Mouse (Mus musculus): Measurements from ENCODE around the gene Cdkn2c.
"Not testable (repeated sequence)": the region's sequence is repeated elsewhere in the genome, so short reads cannot be mapped to it uniquely, and the experiment has no call there.

Gene Cdkn2c

GRCm38 (mm10) chr4:109666461-109667269 is at the start of gene Cdkn2c:
TSS of gene Cdkn2c (minus strand) at chr4:109667189.
- DNase-seq (ENCODE audit: low read depth, low spot score) = peak; percentile 84

- no peak for DNase-seq (ENCODE audit: low read depth, low spot score)
These were observed 38.4 kb upstream of the Cdkn2c start for GRCm38 (mm10) chr4:109705349-109705748.

- peak; percentile 47 for DNase-seq (ENCODE audit: low read depth, low spot score)
These were observed 36.6 kb upstream of the Cdkn2c start for GRCm38 (mm10) chr4:109703568-109703967.

GRCm38 (mm10) chr4:109700727-109701126 is 33.7 kb upstream of the Cdkn2c start:
- not testable (repeated sequence) for DNase-seq (ENCODE audit: low read depth, low spot score)

GRCm38 (mm10) chr4:109692674-109693073 is 25.7 kb upstream of the Cdkn2c start:
- no peak for DNase-seq (ENCODE audit: low read depth, low spot score)

- DNase-seq (ENCODE audit: low read depth, low spot score) = no peak
These were observed 16.6 kb upstream of the Cdkn2c start for GRCm38 (mm10) chr4:109683561-109683960.

GRCm38 (mm10) chr4:109677221-109677620 is 10.2 kb upstream of the Cdkn2c start:
- DNase-seq (ENCODE audit: low read depth, low spot score) = no peak

GRCm38 (mm10) chr4:109676218-109677215 is 9.5 kb upstream of the Cdkn2c start, which contains the start of gene Faf1:
TSS of gene Faf1 (plus strand) at chr4:109676588.
- peak; percentile 93 for DNase-seq (ENCODE audit: low read depth, low spot score)

GRCm38 (mm10) chr4:109674097-109674496 is 7.1 kb upstream of the Cdkn2c start:
- DNase-seq (ENCODE audit: low read depth, low spot score) = no peak

GRCm38 (mm10) chr4:109671941-109672340 is 5.0 kb upstream of the Cdkn2c start:
- DNase-seq (ENCODE audit: low read depth, low spot score) = no peak

- DNase-seq (ENCODE audit: low read depth, low spot score) = no peak
These were observed 3.2 kb upstream of the Cdkn2c start for GRCm38 (mm10) chr4:109670213-109670612.

GRCm38 (mm10) chr4:109667518-109667917 is 529 bp upstream of the Cdkn2c start:
- DNase-seq (ENCODE audit: low read depth, low spot score) = no peak

- peak; percentile 46 for DNase-seq (ENCODE audit: low read depth, low spot score)
These were observed 968 bp downstream of the Cdkn2c start for GRCm38 (mm10) chr4:109665982-109666460.

GRCm38 (mm10) chr4:109665101-109665981 is 1.6 kb downstream of the Cdkn2c start:
- peak; percentile 64 for DNase-seq (ENCODE audit: low read depth, low spot score)

- DNase-seq (ENCODE audit: low read depth, low spot score) = no peak
These were observed 2.9 kb downstream of the Cdkn2c start for GRCm38 (mm10) chr4:109664091-109664490.

- DNase-seq (ENCODE audit: low read depth, low spot score) = no peak
These were observed 4.7 kb downstream of the Cdkn2c start for GRCm38 (mm10) chr4:109662271-109662670.

- DNase-seq (ENCODE audit: low read depth, low spot score) = no peak
These were observed 5.8 kb downstream of the Cdkn2c start for GRCm38 (mm10) chr4:109661183-109661582.

GRCm38 (mm10) chr4:109660568-109660967 is 6.4 kb downstream of the Cdkn2c start:
- no peak for DNase-seq (ENCODE audit: low read depth, low spot score)

GRCm38 (mm10) chr4:109659571-109659970 is 7.4 kb downstream of the Cdkn2c start:
- DNase-seq (ENCODE audit: low read depth, low spot score) = no peak

- no peak for DNase-seq (ENCODE audit: low read depth, low spot score)
These were observed 8.2 kb downstream of the Cdkn2c start for GRCm38 (mm10) chr4:109658826-109659225.

Measured in c-Kit-negative CD71-positive TER-119-positive erythroid progenitor cells, embryonic 14.5 days (primary cell).